Mouse (Mus musculus): Measurements from ENCODE around the gene Tmem56.

GRCm38 (mm10) chr3:121285219-121285618 lies 2.3 kb upstream of the Tmem56 start:
- TF ChIP-seq POLR2A (IDR thresholded peaks at IDR 0.05; ENCODE audit: extremely low read depth, insufficient read depth, low read length) (no peak), CTCF (IDR thresholded peaks at IDR 0.05; ENCODE audit: low read depth, low read length) (no peak)
